Mouse (Mus musculus): ENCODE measurements around the gene Plagl2. TPM values are rescaled to one million over a fixed set of nuclear protein-coding genes. Genes with fewer than 3 reads are reported as not detected.

Gene Plagl2
- polyA plus RNA-seq, 1 experiment from 2014 or later = 22.6 TPM

GRCm38 (mm10) chr2:153214771-153215259 is 26.4 kb downstream of the Plagl2 start:
- Histone ChIP-seq H3K4me2 (no peak overlapping the region), H3K4me3 (ENCODE audit: low read depth, low read length) (no peak overlapping the region), H3K27ac (ENCODE audit: low read depth, low read length) (no peak overlapping the region), H3K4me1 (ENCODE audit: control insufficient read depth, insufficient read depth, low read length) (peaks cover 5% of the 10 kb centered on the region; the same call in 1 of the 2 replicates), H3K27me3 (ENCODE audit: control insufficient read depth, insufficient read depth, low read length) (no peaks in the 10 kb centered on the region), H3K9ac (ENCODE audit: low read depth, low read length) (no peak overlapping the region), H3K36me3 (ENCODE audit: control insufficient read depth, insufficient read depth, low read length) (peaks cover 3% of the 10 kb centered on the region; the same call in 1 of the 2 replicates), H3K9me3 (replicated peaks; ENCODE audit: control insufficient read depth, low read length) (no peaks in the 10 kb centered on the region)
- 33% methylated on average over 6 of the region's 6 CpGs for WGBS (ENCODE audit: insufficient replicate concordance)
- ATAC-seq (replicated peaks; ENCODE audit: insufficient number of reproducible peaks, low FRiP score, low TSS enrichment) = peak; percentile 68; the same call in 1 of the 2 replicates

- Histone ChIP-seq H3K4me1 (ENCODE audit: control insufficient read depth, insufficient read depth, low read length) (peaks cover 5% of the 10 kb centered on the region; the same call in 1 of the 2 replicates), H3K4me2 (no peak overlapping the region), H3K27ac (ENCODE audit: low read depth, low read length) (no peak overlapping the region), H3K4me3 (ENCODE audit: low read depth, low read length) (no peak overlapping the region), H3K9ac (ENCODE audit: low read depth, low read length) (no peak overlapping the region), H3K27me3 (ENCODE audit: control insufficient read depth, insufficient read depth, low read length) (no peaks in the 10 kb centered on the region), H3K9me3 (replicated peaks; ENCODE audit: control insufficient read depth, low read length) (no peaks in the 10 kb centered on the region), H3K36me3 (ENCODE audit: control insufficient read depth, insufficient read depth, low read length) (peaks cover 12% of the 10 kb centered on the region)
- no peak for ATAC-seq (replicated peaks; ENCODE audit: insufficient number of reproducible peaks, low FRiP score, low TSS enrichment)
- WGBS (ENCODE audit: insufficient replicate concordance) = 82% methylated on average over 4 of the region's 4 CpGs
Measured at GRCm38 (mm10) chr2:153213351-153213750, 27.9 kb downstream of the Plagl2 start.

GRCm38 (mm10) chr2:153211451-153211850 is 29.8 kb downstream of the Plagl2 start:
- Histone ChIP-seq H3K4me3 (ENCODE audit: low read depth, low read length) (no peak overlapping the region), H3K36me3 (ENCODE audit: control insufficient read depth, insufficient read depth, low read length) (peaks cover 17% of the 10 kb centered on the region), H3K4me1 (ENCODE audit: control insufficient read depth, insufficient read depth, low read length) (peaks cover 5% of the 10 kb centered on the region; the same call in 1 of the 2 replicates), H3K9ac (ENCODE audit: low read depth, low read length) (no peak overlapping the region), H3K9me3 (replicated peaks; ENCODE audit: control insufficient read depth, low read length) (no peaks in the 10 kb centered on the region), H3K4me2 (no peak overlapping the region), H3K27me3 (ENCODE audit: control insufficient read depth, insufficient read depth, low read length) (no peaks in the 10 kb centered on the region), H3K27ac (ENCODE audit: low read depth, low read length) (no peak overlapping the region)
- ATAC-seq (replicated peaks; ENCODE audit: insufficient number of reproducible peaks, low FRiP score, low TSS enrichment) = no peak
- 89% methylated on average over 5 of the region's 5 CpGs for WGBS (ENCODE audit: insufficient replicate concordance)

DNA sequence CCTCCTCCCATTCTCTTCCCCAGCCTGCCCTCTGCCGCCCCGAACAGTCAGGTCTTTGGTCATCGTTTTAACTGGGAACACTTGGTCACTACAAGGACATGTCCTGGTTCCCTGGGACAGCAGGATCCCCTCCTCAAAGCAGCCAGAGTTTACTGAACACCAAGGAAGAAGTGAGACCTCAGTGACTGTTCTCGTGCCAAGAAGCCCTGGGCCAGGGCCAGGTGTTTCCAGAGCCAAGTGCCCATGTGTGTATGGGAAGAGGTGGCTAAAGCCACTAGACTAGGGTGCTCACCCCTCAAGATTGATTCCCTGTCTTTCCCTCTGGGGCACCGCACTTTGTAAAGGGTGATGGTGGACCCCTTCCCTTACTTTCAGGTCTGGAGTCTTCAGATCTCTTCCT is 31.9 kb downstream of the Plagl2 start:
- H3K9me3 ChIP-seq (replicated peaks; ENCODE audit: control insufficient read depth, low read length) = no peaks in the 10 kb centered on the region
- no peak overlapping the region for H3K4me2 ChIP-seq
- H3K9ac ChIP-seq (ENCODE audit: low read depth, low read length) = no peak overlapping the region
- no peak overlapping the region for H3K27ac ChIP-seq (ENCODE audit: low read depth, low read length)
- 94% methylated on average over 5 of the region's 5 CpGs for WGBS (ENCODE audit: insufficient replicate concordance)
- H3K4me1 ChIP-seq (ENCODE audit: control insufficient read depth, insufficient read depth, low read length) = no peaks in the 10 kb centered on the region
- peaks cover 19% of the 10 kb centered on the region for H3K36me3 ChIP-seq (ENCODE audit: control insufficient read depth, insufficient read depth, low read length)
- H3K4me3 ChIP-seq (ENCODE audit: low read depth, low read length) = no peak overlapping the region
- no peaks in the 10 kb centered on the region for H3K27me3 ChIP-seq (ENCODE audit: control insufficient read depth, insufficient read depth, low read length)
- no peak for ATAC-seq (replicated peaks; ENCODE audit: insufficient number of reproducible peaks, low FRiP score, low TSS enrichment)

GRCm38 (mm10) chr2:153208149-153208548 is 33.1 kb downstream of the Plagl2 start:
- ATAC-seq (replicated peaks; ENCODE audit: insufficient number of reproducible peaks, low FRiP score, low TSS enrichment) = no peak
- Histone ChIP-seq H3K4me2 (no peak overlapping the region), H3K9me3 (replicated peaks; ENCODE audit: control insufficient read depth, low read length) (no peaks in the 10 kb centered on the region), H3K4me1 (ENCODE audit: control insufficient read depth, insufficient read depth, low read length) (no peaks in the 10 kb centered on the region), H3K27ac (ENCODE audit: low read depth, low read length) (no peak overlapping the region), H3K9ac (ENCODE audit: low read depth, low read length) (no peak overlapping the region), H3K36me3 (ENCODE audit: control insufficient read depth, insufficient read depth, low read length) (peaks cover 22% of the 10 kb centered on the region), H3K27me3 (ENCODE audit: control insufficient read depth, insufficient read depth, low read length) (no peaks in the 10 kb centered on the region), H3K4me3 (ENCODE audit: low read depth, low read length) (no peak overlapping the region)
- WGBS (ENCODE audit: insufficient replicate concordance) = 88% methylated on average over 2 of the region's 2 CpGs

- Histone ChIP-seq H3K4me2 (no peak overlapping the region), H3K36me3 (ENCODE audit: control insufficient read depth, insufficient read depth, low read length) (peaks cover 15% of the 10 kb centered on the region)
Measured at GRCm38 (mm10) chr2:153202766-153203165, 38.5 kb downstream of the Plagl2 start.

GRCm38 (mm10) chr2:153199114-153199513 is 42.1 kb downstream of the Plagl2 start:
- peaks cover 8% of the 10 kb centered on the region; the same call in 1 of the 2 replicates for H3K4me1 ChIP-seq (ENCODE audit: control insufficient read depth, insufficient read depth, low read length)
- no peak overlapping the region for H3K9ac ChIP-seq (ENCODE audit: low read depth, low read length)
- H3K27ac ChIP-seq (ENCODE audit: low read depth, low read length) = no peak overlapping the region
- H3K27me3 ChIP-seq (ENCODE audit: control insufficient read depth, insufficient read depth, low read length) = no peaks in the 10 kb centered on the region
- peaks cover 25% of the 10 kb centered on the region for H3K36me3 ChIP-seq (ENCODE audit: control insufficient read depth, insufficient read depth, low read length)
- no peak overlapping the region for H3K4me3 ChIP-seq (ENCODE audit: low read depth, low read length)
- no peak overlapping the region for H3K4me2 ChIP-seq
- no peak for ATAC-seq (replicated peaks; ENCODE audit: insufficient number of reproducible peaks, low FRiP score, low TSS enrichment)
- no peaks in the 10 kb centered on the region for H3K9me3 ChIP-seq (replicated peaks; ENCODE audit: control insufficient read depth, low read length)
- WGBS (ENCODE audit: insufficient replicate concordance) = 72% methylated on average over 2 of the region's 2 CpGs

More at GRCm38 (mm10) chr2:153202766-153203165, 38.5 kb downstream of the Plagl2 start:
- Histone ChIP-seq H3K4me1 (ENCODE audit: control insufficient read depth, insufficient read depth, low read length) (peaks cover 8% of the 10 kb centered on the region; the same call in 1 of the 2 replicates), H3K27ac (ENCODE audit: low read depth, low read length) (no peak overlapping the region), H3K4me3 (ENCODE audit: low read depth, low read length) (no peak overlapping the region), H3K9me3 (replicated peaks; ENCODE audit: control insufficient read depth, low read length) (no peaks in the 10 kb centered on the region), H3K9ac (ENCODE audit: low read depth, low read length) (no peak overlapping the region), H3K27me3 (ENCODE audit: control insufficient read depth, insufficient read depth, low read length) (no peaks in the 10 kb centered on the region)
- WGBS (ENCODE audit: insufficient replicate concordance) = 72% methylated on average over 1 of the region's 1 CpGs
- no peak for ATAC-seq (replicated peaks; ENCODE audit: insufficient number of reproducible peaks, low FRiP score, low TSS enrichment)

DNA sequence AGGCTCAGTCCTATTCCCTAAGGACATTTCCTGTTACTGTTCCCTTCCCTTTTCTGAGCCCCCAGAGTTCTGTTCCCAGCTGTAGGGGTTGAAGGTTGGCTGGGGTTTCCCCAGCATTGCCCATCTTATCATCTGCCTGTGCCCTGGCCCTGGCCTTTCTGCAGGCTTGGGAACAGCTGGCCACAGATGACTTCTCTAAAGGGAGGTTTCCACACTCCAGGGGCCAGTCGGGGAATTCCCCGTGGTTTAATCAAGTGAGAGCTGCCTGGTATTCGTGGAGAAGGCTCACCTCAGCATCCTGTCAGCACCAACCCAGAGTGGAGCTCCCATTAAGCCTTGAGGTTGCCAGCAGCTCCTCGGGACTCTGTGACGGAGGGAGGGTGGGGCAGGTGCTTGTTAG is 42.7 kb downstream of the Plagl2 start:
- H3K27ac ChIP-seq (ENCODE audit: low read depth, low read length) = 0 out of 2 replicates have a peak overlapping the region, but pooled peaks have one; percentile 12
- 36% methylated on average over 5 of the region's 5 CpGs for WGBS (ENCODE audit: insufficient replicate concordance)

DNA sequence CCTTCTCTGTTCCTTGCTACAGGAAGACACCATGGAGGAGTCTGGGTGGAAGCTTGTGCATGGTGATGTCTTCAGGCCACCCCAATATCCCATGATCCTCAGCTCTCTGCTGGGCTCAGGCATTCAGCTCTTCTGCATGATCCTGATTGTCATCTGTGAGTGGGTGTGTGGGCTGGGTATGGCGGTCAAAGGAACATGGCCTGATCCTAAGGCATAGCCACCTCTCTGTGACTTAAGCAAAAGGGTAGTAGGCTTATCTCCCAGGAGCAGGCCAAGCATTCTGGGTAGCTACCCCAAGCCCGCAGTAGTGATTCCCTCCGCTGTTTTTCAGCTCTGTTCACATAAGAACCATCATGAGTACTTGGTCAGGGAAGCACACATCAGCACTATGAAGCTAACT is 47.0 kb downstream of the Plagl2 start:
- Histone ChIP-seq H3K36me3 (ENCODE audit: control insufficient read depth, insufficient read depth, low read length) (peaks cover 41% of the 10 kb centered on the region), H3K4me1 (ENCODE audit: control insufficient read depth, insufficient read depth, low read length) (peaks cover 8% of the 10 kb centered on the region; the same call in 1 of the 2 replicates), H3K4me2 (no peak overlapping the region), H3K9me3 (replicated peaks; ENCODE audit: control insufficient read depth, low read length) (no peaks in the 10 kb centered on the region), H3K4me3 (ENCODE audit: low read depth, low read length) (no peak overlapping the region), H3K27ac (ENCODE audit: low read depth, low read length) (no peak overlapping the region), H3K27me3 (ENCODE audit: control insufficient read depth, insufficient read depth, low read length) (no peaks in the 10 kb centered on the region), H3K9ac (ENCODE audit: low read depth, low read length) (no peak overlapping the region)
- 83% methylated on average over 3 of the region's 3 CpGs for WGBS (ENCODE audit: insufficient replicate concordance)
- no peak for ATAC-seq (replicated peaks; ENCODE audit: insufficient number of reproducible peaks, low FRiP score, low TSS enrichment)

More for the DNA sequence above, 42.7 kb downstream of the Plagl2 start:
- no peak overlapping the region for H3K9ac ChIP-seq (ENCODE audit: low read depth, low read length)
- H3K27me3 ChIP-seq (ENCODE audit: control insufficient read depth, insufficient read depth, low read length) = no peaks in the 10 kb centered on the region
- H3K4me3 ChIP-seq (ENCODE audit: low read depth, low read length) = no peak overlapping the region
- H3K4me2 ChIP-seq = no peak overlapping the region
- peaks cover 25% of the 10 kb centered on the region for H3K36me3 ChIP-seq (ENCODE audit: control insufficient read depth, insufficient read depth, low read length)
- H3K4me1 ChIP-seq (ENCODE audit: control insufficient read depth, insufficient read depth, low read length) = peaks cover 8% of the 10 kb centered on the region; the same call in 1 of the 2 replicates
- H3K9me3 ChIP-seq (replicated peaks; ENCODE audit: control insufficient read depth, low read length) = no peaks in the 10 kb centered on the region
- no peak for ATAC-seq (replicated peaks; ENCODE audit: insufficient number of reproducible peaks, low FRiP score, low TSS enrichment)
